Mouse (Mus musculus): ENCODE measurements around the gene Ccdc185. TPM values are rescaled to one million over a fixed set of nuclear protein-coding genes. Genes with fewer than 3 reads are reported as not detected.

Ccdc185 gene
- polyA plus RNA-seq (2012; rRNA removed): not detected in 2 replicates

DNA sequence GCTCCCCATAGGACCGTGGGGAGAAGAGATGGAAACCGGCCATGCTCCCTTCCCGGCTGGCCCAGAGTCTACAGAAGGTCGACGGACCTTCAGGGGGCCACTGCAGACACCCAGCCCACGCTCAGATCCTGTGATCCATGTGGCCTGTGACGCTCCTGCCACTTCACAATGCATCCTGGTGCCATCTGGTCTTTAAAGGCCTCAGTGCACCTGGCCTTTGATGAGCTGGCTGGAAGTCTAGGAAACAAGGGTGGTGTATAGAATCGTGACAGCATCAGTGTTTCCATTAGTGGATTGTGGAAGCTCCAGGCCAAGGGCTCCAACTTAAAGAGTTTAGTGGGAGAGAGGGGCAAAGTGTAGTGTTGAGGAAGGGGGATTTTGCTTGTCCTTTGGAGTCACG is at the start of gene Ccdc185:
Ccdc185 (minus strand) TSS at position 101 of the 400 bp plus-strand sequence.

DNA sequence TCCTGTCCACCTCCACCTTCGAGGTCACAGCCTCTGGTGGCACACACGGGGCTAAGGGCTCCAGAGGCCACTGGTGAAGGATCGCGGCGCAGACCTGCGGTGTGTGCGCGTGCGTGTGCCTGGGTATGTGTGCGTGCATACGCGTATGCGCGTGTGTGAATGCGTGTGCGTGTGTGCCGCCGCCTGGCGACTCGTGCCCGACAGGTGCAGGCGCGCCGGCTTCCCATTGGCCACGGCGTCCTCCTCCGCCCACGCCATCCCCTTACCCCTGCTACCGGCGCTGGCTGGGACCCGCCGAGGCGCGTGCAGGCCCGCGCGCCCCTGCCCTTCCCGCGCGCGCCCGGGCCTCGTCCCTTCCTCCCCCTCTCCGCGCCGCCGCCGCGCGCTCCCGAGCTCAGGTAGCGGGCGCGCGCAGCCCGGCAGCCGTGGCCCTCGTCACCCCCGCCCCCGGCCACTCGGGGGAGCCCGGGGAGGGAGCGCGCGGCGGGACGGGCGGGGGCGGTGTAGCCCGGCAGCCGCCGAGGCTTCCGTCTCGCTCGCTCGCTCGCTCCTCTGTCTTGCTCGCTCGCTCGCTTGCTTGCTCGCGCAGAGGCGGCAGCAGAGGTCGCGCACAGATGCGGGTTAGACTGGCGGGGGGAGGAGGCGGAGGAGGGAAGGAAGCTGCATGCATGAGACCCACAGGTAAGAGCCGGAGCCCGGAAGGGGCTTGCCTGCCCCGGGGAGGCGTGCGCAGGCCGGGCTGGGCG is 14.9 kb upstream of the Ccdc185 start, which contains the start of gene Susd4:
Susd4 (plus strand) TSS at position 145 of the 746 bp plus-strand sequence.

Other genes with a start within 250 kb of the Ccdc185 start
- gene Capn2, start 231.6 kb downstream of the Ccdc185 start, polyA plus RNA-seq (2012; rRNA removed): 10.5 and 10.6 TPM in 2 replicates
- gene Capn8, start 184.2 kb downstream of the Ccdc185 start, polyA plus RNA-seq (2012; rRNA removed): 0.01 and 0.02 TPM in 2 replicates
- gene Susd4, start 14.7 kb upstream of the Ccdc185 start, polyA plus RNA-seq (2012; rRNA removed): 0.59 and 0.69 TPM in 2 replicates
- 0.76 and 0.93 TPM in 2 replicates for gene Tlr5, start 205.6 kb upstream of the Ccdc185 start, polyA plus RNA-seq (2012; rRNA removed)